Mouse (Mus musculus) megakaryocyte-erythroid progenitor cell, adult 5-6 weeks (primary cell): ENCODE data around the gene Tspoap1. TPM values are rescaled to one million over a fixed set of nuclear protein-coding genes. Genes with fewer than 3 reads are reported as not detected.
A peak's percentile ranks its signal among the peaks of the same experiment; 100 is the strongest.

Source experiments
- ATAC-seq: replicated peaks from 2 replicates; pipeline ENCODE4 v1.8.0; 2016; ENCODE audit warnings: mild to moderate bottlenecking, inconsistent platforms; ENCODE audit not compliant: severe bottlenecking, poor library complexity, low FRiP score, low TSS enrichment
- total RNA-seq, 2 experiments: library from RNA; stranded (forward) in 1 of 2; stranded (reverse) in 1 of 2; fragments of 200-1000, 215-1000 nt in 1 of 2; fragments of >200 nt in 1 of 2; fragmentation: Nextera tagmentation in 1 of 2; gene quantifications; 2 replicates each; pipeline ENCODE4 v1.2.3; 2014 to 2017

Gene Tspoap1
- total RNA-seq, 2 experiments from 2014 or later = 5.4 to 20.3 TPM

DNA sequence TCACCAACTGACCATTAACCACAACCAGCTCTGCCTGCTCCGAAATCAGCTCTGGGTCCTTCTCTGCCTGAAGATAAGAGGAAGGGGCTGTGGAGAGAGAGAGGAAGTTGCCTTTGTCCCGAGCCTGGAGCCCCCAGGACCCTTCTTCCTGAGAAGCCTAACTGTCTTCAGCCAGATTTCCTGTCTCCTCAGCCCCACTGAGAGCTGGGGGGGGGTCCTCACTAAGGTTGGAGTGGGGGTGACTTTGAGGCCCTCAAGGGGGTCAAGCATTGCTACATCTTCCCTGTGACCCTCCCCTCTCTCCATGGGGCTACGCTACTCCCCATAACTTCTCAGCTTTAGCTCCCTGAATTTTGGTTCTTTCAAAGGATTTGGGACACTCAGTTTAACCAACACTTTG lies 33.1 kb downstream of the Tspoap1 start, which contains the start of gene Mpo:
TSS of gene Mpo (plus strand) at position 122 of the 400 bp plus-strand sequence.
- no peak for ATAC-seq

DNA sequence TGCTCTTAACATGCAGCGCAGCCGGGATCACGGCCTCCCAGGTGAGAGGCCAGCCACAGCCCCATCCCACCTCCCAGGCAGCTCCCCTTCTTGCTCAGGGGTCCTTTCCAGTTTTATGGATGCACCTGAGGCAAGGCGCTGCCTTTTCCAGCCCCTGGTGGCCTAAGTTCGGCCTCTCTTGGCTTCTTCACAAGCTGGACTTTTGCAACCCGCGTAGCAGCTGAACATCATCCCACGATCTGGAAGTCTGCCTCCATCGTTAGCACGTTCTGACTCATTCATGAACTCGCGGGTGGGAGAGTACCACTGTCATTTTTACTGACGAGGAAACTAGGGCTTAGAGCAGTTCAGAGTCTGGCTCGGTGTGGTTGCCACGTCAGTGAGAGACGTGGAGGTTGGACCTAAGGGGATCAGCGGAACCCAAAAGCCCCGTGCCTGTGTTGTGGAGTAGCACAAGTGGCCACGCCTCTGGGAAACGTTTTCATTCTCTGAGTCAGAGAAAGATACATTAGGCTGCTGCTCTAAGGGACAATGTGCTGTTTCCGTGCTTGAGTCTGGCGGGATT lies 41.5 kb downstream of the Tspoap1 start:
- no peak for ATAC-seq

DNA sequence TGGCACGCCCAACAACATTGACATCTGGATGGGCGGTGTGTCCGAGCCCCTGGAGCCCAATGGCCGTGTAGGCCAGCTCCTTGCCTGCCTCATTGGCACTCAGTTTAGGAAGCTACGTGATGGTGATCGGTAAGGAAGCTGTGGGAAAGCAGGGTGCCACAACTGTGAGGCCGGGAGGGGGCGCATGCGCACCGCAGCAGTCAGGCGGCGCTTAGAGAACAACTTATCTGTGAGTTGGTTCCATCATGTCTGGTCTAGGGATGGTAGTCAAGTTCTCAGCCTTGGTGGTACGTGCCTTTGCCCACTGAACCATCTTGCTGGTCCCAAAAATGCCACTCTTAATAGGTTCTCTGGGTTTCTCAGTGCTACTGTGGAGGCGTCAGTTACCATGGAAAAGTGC lies 42.3 kb downstream of the Tspoap1 start:
- 0 out of 2 replicates have a peak, but pooled peaks have one; percentile 38 for ATAC-seq

DNA sequence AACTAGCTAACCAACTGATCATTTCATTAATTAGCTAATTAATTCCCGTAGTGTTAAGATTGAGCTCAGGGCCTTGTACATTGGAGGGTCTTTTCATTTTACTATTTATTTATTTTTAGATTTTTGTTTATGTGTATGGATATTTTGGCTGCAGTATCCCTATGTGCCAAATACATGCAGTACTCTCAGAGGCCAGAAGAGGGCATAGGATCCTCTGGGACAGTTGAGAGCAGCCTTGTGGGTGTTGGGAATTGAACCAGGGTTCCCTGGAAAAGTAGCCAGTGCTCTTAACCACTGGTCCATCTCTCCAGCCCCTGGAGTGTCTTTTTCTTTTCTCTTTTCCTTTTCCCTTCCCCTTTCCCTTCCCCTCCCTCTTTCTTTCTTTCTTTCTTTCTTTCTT lies 45.1 kb downstream of the Tspoap1 start:
- no peak for ATAC-seq

DNA sequence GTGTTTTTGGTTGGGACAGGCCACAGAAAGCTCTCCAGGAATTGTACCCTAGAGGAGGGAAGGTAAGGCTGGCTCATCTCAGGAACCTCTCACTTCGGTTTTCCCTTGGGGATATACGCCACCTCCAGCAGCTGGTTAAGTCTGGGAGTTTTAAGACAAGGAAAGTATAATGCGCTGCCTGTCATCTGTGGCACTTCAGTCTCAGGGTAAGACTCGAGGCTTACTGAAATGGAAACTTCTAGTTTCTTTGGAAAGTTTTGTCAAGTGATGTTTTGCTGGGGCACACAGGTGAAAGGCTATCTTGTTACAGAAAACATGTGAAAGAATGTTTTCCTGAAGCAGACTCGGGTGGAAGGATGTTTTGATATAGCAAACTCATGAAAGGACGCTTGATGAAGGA lies 47.1 kb downstream of the Tspoap1 start:
- no peak for ATAC-seq

DNA sequence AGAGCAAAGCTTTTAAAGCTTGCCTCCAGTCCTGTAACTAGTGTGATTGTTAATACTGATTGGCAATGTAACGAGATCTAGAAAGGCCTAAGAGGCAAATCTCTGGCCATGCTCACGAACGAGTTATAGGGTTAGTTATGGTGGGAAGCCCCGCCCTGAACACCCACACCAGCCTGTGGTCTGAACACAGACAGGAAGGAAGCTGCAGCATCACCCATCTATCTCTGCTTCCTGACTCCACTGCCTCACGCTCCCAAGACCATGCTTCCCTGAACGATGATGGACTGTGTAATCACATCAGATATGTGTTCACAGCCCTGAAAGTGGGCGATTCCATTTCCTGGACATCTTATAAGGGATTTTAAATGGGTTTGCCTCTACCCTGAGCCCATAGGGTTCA lies 47.9 kb downstream of the Tspoap1 start:
- no peak for ATAC-seq

DNA sequence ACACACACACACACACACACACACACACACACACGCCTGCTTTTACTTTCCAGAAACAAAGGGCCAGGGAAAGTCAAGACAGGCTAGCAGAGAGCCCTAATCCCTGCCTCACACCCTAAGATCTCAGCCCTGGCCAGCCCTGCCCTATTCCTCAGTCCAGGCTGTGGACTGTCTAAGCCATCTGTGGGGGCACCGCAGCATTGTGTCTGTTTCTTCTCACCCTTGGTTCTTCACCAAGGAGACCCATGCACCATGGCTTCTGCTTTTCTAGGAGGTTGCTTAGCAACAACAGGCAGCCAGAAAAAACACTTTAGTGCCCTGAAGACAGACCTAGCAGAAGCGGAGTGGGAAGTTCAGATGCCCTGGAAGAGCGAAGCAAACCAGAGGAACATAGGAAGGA lies 51.1 kb downstream of the Tspoap1 start:
- no peak for ATAC-seq

DNA sequence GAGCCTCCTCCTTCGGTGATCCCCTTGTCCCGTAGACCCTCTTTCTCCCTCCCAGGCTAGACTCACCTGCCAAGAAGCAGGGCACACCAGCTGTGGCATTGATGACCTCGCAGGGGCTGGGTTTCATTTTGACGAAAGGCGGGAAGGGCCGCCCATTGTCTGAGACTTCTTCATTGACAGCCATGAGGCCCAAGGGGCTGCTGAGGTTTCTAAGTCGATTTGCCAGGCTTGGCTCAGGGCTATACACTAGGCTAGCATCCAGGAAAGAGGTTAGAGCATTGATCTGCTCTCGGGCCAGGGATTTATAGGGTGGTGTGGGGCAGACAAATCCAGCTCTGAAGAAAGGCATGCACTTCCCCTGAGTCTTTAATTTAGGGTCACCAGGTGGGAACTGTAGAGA lies 54.5 kb downstream of the Tspoap1 start:
- ATAC-seq = no peak

DNA sequence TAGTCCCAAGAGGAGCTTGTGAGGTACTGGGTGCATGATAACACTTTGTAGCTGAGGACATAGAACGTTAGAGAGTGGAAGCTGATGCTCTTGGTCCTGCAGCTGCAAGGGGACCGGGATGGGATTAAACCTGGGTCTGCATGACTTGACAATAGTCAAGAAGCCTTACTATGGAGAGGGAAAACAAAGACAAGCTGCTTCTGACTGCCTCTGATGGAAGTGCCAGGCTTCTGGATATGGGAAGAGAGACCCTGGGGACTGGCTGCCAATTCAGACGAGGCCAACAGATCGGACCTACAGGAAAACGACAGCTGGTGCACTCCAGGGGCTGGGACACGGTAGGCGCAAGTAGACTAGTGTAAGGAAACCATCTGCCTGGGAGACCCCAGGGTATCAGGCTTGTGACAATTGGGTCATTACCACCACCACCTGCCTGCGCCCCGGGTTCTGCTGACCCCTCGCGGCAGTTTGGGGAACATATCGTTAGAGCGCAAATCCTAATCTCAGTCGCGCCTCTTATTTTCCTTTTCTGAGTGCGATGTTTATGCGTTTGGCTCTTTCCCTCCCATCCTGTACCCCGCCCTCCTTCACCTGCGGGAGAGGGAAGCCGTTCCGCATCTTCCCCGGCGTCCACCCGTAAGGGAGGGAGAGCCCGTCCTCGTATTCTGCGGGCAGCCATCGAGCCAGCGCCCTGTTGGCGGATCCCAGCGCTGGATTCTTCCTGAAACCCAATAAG lies 56.5 kb downstream of the Tspoap1 start:
- peak; percentile 62 for ATAC-seq

DNA sequence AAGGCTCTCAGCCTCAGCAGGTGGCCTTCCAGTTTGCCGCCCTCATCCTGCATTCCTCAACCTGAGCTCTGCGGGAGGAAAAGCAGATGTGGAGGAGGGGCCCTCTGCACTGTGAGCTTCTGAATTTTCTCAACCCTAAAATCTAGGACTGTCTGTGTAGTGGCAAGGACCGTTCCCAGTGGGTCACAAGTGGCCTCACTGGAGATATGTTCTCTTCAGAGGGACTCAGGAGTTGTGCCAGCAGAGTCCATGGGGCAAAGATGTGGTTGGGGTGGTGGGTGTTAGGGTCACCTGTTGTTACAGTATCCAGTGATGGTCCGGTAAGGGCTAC lies 57.1 kb downstream of the Tspoap1 start:
- ATAC-seq = no peak

DNA sequence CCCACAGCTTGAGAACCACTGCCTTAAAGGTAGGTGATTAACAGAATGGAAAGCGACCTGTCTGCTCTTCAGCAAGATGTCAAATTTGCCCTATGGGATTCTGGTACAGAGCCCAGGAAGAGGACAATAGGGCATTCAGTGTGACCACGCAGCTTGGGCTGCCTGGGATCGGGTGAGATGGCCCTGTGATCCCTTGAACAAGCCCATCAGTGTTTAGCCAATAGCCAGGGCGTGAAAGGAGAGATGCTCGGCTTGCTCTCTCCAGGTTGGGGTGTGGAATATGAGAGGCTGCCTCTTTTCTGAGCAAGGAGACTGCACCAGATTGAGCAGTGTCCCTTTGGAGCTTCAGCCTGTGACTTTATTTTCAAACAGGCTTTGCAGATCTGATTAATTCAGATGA lies 61.2 kb downstream of the Tspoap1 start:
- ATAC-seq = no peak

DNA sequence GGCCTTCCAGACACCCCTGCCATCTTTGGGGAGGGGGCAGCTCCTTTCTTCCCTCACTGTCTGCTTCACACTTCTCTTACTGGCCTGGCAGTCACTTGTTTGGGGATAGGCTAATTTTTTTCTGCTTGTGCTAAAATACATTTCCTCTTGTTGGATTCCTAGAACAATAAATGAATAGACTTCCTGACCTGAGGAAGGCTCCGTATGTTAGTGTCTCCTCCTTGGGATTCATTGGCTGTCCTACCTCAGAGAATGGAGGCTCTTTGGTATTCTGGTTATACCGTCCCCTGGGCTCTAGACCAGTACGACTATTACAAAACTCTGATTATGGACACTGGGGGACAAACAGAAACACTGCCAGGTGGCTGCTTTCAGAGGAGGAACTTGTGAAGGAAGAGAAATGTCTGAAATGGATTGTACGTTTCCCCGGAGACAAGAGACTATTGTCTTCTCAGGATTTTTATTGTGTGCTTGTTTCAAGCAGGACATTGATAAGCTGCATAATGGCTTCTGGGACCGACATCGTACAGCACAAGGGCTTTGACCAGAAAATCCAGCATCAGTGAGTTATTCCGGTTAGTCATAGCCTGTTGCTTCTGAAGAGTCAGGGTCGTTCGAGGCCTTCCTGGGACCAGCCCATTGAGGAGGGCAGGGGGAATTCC lies 68.0 kb downstream of the Tspoap1 start, which contains the start of gene Lpo:
TSS of gene Lpo (minus strand) at position 51 of the 662 bp plus-strand sequence.
- ATAC-seq = no peak

Other genes with a start within 250 kb of the Tspoap1 start
- gene Gm11492, start 193.9 kb upstream of the Tspoap1 start, total RNA-seq (2014; fragmentation: Nextera tagmentation) = not detected in 2 replicates
- not detected in 2 replicates for gene Gm11492, start 193.9 kb upstream of the Tspoap1 start, total RNA-seq (2017)
- gene Sept4, start 191.6 kb upstream of the Tspoap1 start, total RNA-seq (2014; fragmentation: Nextera tagmentation) = 24.5 and 34.8 TPM in 2 replicates
- 15.0 and 21.6 TPM in 2 replicates for gene Sept4, start 191.6 kb upstream of the Tspoap1 start, total RNA-seq (2017)
- gene Mtmr4, start 168.4 kb upstream of the Tspoap1 start, total RNA-seq (2014; fragmentation: Nextera tagmentation) = 18.7 and 31.1 TPM in 2 replicates
- gene Mtmr4, start 168.4 kb upstream of the Tspoap1 start, total RNA-seq (2017) = 19.9 and 21.8 TPM in 2 replicates
- gene Hsf5, start 143.4 kb upstream of the Tspoap1 start, total RNA-seq (2014; fragmentation: Nextera tagmentation) = not detected in 2 replicates
- gene Hsf5, start 143.4 kb upstream of the Tspoap1 start, total RNA-seq (2017) = 0.19 TPM in 1 of 2 replicates, not detected in the other
- 4.2 and 7.0 TPM in 2 replicates for gene Rnf43, start 97.8 kb upstream of the Tspoap1 start, total RNA-seq (2014; fragmentation: Nextera tagmentation)
- gene Rnf43, start 97.8 kb upstream of the Tspoap1 start, total RNA-seq (2017) = 1.4 and 3.1 TPM in 2 replicates
- 146 and 192 TPM in 2 replicates for gene Supt4a, start 23.0 kb upstream of the Tspoap1 start, total RNA-seq (2014; fragmentation: Nextera tagmentation)
- 55.2 and 75.2 TPM in 2 replicates for gene Supt4a, start 23.0 kb upstream of the Tspoap1 start, total RNA-seq (2017)
- 7.9 TPM in 1 of 2 replicates, not detected in the other for gene Mpo, start 33.0 kb downstream of the Tspoap1 start, total RNA-seq (2014; fragmentation: Nextera tagmentation)
- gene Mpo, start 33.0 kb downstream of the Tspoap1 start, total RNA-seq (2017) = 7.6 and 31.9 TPM in 2 replicates
- gene Lpo, start 67.7 kb downstream of the Tspoap1 start, total RNA-seq (2014; fragmentation: Nextera tagmentation) = not detected in 2 replicates
- gene Lpo, start 67.7 kb downstream of the Tspoap1 start, total RNA-seq (2017) = not detected in 2 replicates
- gene Mks1, start 92.7 kb downstream of the Tspoap1 start, total RNA-seq (2014; fragmentation: Nextera tagmentation) = 4.3 and 6.8 TPM in 2 replicates
- 2.4 and 8.4 TPM in 2 replicates for gene Mks1, start 92.7 kb downstream of the Tspoap1 start, total RNA-seq (2017)
- not detected in 2 replicates for gene Epx, start 115.0 kb downstream of the Tspoap1 start, total RNA-seq (2014; fragmentation: Nextera tagmentation)
- 3.9 TPM in 1 of 2 replicates, not detected in the other for gene Epx, start 115.0 kb downstream of the Tspoap1 start, total RNA-seq (2017)
- not detected in 2 replicates for gene Olfr462, start 131.7 kb downstream of the Tspoap1 start, total RNA-seq (2014; fragmentation: Nextera tagmentation)
- not detected in 2 replicates for gene Olfr462, start 131.7 kb downstream of the Tspoap1 start, total RNA-seq (2017)
- gene Olfr463, start 136.8 kb downstream of the Tspoap1 start, total RNA-seq (2014; fragmentation: Nextera tagmentation) = not detected in 2 replicates
- not detected in 2 replicates for gene Olfr463, start 136.8 kb downstream of the Tspoap1 start, total RNA-seq (2017)
- not detected in 2 replicates for gene Olfr464, start 160.4 kb downstream of the Tspoap1 start, total RNA-seq (2014; fragmentation: Nextera tagmentation)
- gene Olfr464, start 160.4 kb downstream of the Tspoap1 start, total RNA-seq (2017) = not detected in 2 replicates
- gene Dynll2, start 227.0 kb downstream of the Tspoap1 start, total RNA-seq (2014; fragmentation: Nextera tagmentation) = 18.4 and 30.2 TPM in 2 replicates
- 9.6 and 26.7 TPM in 2 replicates for gene Dynll2, start 227.0 kb downstream of the Tspoap1 start, total RNA-seq (2017)